Mouse (Mus musculus) lung, postnatal 0 days (tissue): ENCODE results near the gene Ccnk. TPM values are rescaled to one million over a fixed set of nuclear protein-coding genes. Genes with fewer than 3 reads are reported as not detected.

ENCODE experiments used
- ATAC-seq: fragments of 200-750 bp; cut with Nextera tagmentation; 2 replicates; pipeline ENCODE4 v1.8.0; 2017; ENCODE audit warnings: moderate library complexity
- DNase-seq: peaks from one replicate; pipeline ENCODE4 v3.0.0-alpha.2; 2016; ENCODE audit warnings: low spot score
- H3K27ac ChIP-seq: fragments of 300-500 bp; sonication (generic); 2 replicates; pipeline ENCODE4 v1.5.1; 2014; ENCODE audit warnings: antibody characterized with exemption, mild to moderate bottlenecking, low read length, mixed read lengths
- H3K27me3 ChIP-seq: fragments of 300-500 bp; sonication (generic); replicated peaks from 2 replicates; pipeline ENCODE4 v1.6.1; 2014; ENCODE audit warnings: low read length, mixed read lengths; ENCODE audit not compliant: insufficient read depth
- H3K36me3 ChIP-seq: fragments of 300-500 bp; sonication (generic); 2 replicates; pipeline ENCODE4 v1.6.1; 2014; ENCODE audit warnings: low read length, mixed read lengths; ENCODE audit not compliant: insufficient read depth
- H3K4me1 ChIP-seq: fragments of 300-500 bp; sonication (generic); 2 replicates; pipeline ENCODE4 v1.6.1; 2014; ENCODE audit warnings: antibody characterized with exemption, low read depth, low read length, mixed read lengths; ENCODE audit not compliant: insufficient read depth
- H3K4me2 ChIP-seq: fragments of 300-500 bp; sonication (generic); replicated peaks from 2 replicates; pipeline ENCODE4 v1.6.1; 2014; ENCODE audit warnings: low read depth, mild to moderate bottlenecking, low read length, moderate library complexity, mixed read lengths
- H3K4me3 ChIP-seq: fragments of 300-500 bp; sonication (generic); 2 replicates; pipeline ENCODE4 v1.5.1; 2014; ENCODE audit warnings: low read depth, low read length
- H3K9ac ChIP-seq: fragments of 300-500 bp; sonication (generic); replicated peaks from 2 replicates; pipeline ENCODE4 v1.6.1; 2014; ENCODE audit warnings: low read depth, mild to moderate bottlenecking
- H3K9me3 ChIP-seq: fragments of 300-500 bp; sonication (generic); 2 replicates; pipeline ENCODE4 v1.6.1; 2016; ENCODE audit warnings: low read length, mixed read lengths
- CTCF ChIP-seq: IDR thresholded peaks from 2 replicates; pipeline ENCODE4 v1.5.1; 2016; ENCODE audit warnings: antibody characterized with exemption, mild to moderate bottlenecking
- EP300 ChIP-seq: IDR thresholded peaks from 2 replicates; pipeline ENCODE4 v1.6.1; 2016; ENCODE audit warnings: antibody characterized with exemption, mild to moderate bottlenecking, control low read depth
- WGBS: fragments of 180-500 bp; shearing (Covaris S2); extraction: QIAGEN DNeasy Blood & Tissue Kit; methylation state at CpG from one replicate; pipeline ENCODE4 v1.1.7; 2014; 5-methylcytosine and 5-hydroxymethylcytosine counted together
- polyA plus RNA-seq: library from polyadenylated mRNA; unstranded; fragments of >200 nt; fragmentation: Nextera tagmentation; extraction: Ambion mirVana; gene quantifications from 2 replicates; pipeline ENCODE4 v1.2.1, GENCODE M21; 2015

The Ccnk gene
- polyA plus RNA-seq, 1 experiment from 2014 or later = 2.0 TPM

- Histone ChIP-seq H3K9ac (peak within 1 kb of the TSS; percentile 95), H3K9me3 (no peaks in the 10 kb centered on the region), H3K4me2 (peak within 1 kb of the TSS; percentile 85), H3K36me3 (0 out of 2 replicates have a peak, but pooled peaks cover 5% of the 10 kb centered on the region), H3K4me3 (peak within 1 kb of the TSS; percentile 92), H3K27ac (peak within 1 kb of the TSS; percentile 97), H3K4me1 (peaks cover 17% of the 10 kb centered on the region; the same call in 1 of the 2 replicates), H3K27me3 (no peaks in the 10 kb centered on the region)
- no peak for ATAC-seq
- no CpG with 5 or more reads among the region's 9 CpGs for WGBS
- no peak for DNase-seq
- TF ChIP-seq CTCF (no peak), EP300 (no peak)
Observed at GRCm38 (mm10) chr12:108179246-108179320, 296 bp upstream of the Ccnk start, which contains the start of gene Setd3. Gene Setd3 (minus strand): TSS chr12:108179314.

- no peak overlapping the region for H3K9ac ChIP-seq
- peaks cover 12% of the 10 kb centered on the region; the same call in 1 of the 2 replicates for H3K4me1 ChIP-seq
- H3K4me3 ChIP-seq = no peak overlapping the region
- DNase-seq = no peak
- TF ChIP-seq EP300 (no peak), CTCF (no peak)
- no peaks in the 10 kb centered on the region for H3K27me3 ChIP-seq
- H3K4me2 ChIP-seq = no peak overlapping the region
- WGBS = 96% methylated on average over 6 of the region's 6 CpGs
- H3K36me3 ChIP-seq = peaks cover 10% of the 10 kb centered on the region; the same call in 1 of the 2 replicates
- ATAC-seq = no peak
- H3K9me3 ChIP-seq = no peaks in the 10 kb centered on the region
- no peak overlapping the region for H3K27ac ChIP-seq
Observed at GRCm38 (mm10) chr12:108181716-108182115, 2.3 kb downstream of the Ccnk start.

GRCm38 (mm10) chr12:108187541-108188091, 8.2 kb downstream of the Ccnk start:
- Histone ChIP-seq H3K4me3 (no peak overlapping the region), H3K4me1 (no peaks in the 10 kb centered on the region), H3K9ac (no peak overlapping the region), H3K9me3 (no peaks in the 10 kb centered on the region), H3K36me3 (peaks cover 43% of the 10 kb centered on the region), H3K27me3 (no peaks in the 10 kb centered on the region), H3K4me2 (no peak overlapping the region), H3K27ac (no peak overlapping the region)
- TF ChIP-seq EP300 = no peak
- no peak; the same call in 1 of the 2 replicates for TF ChIP-seq CTCF
- ATAC-seq = no peak
- no peak for DNase-seq
- 91% methylated on average over 6 of the region's 6 CpGs for WGBS

GRCm38 (mm10) chr12:108193878-108194277, 14.5 kb downstream of the Ccnk start:
- ATAC-seq (no peak), DNase-seq (no peak)
- H3K27me3 ChIP-seq = no peaks in the 10 kb centered on the region
- WGBS = 88% methylated on average over 5 of the region's 5 CpGs
- H3K36me3 ChIP-seq = peaks cover 53% of the 10 kb centered on the region
- H3K4me2 ChIP-seq = no peak overlapping the region
- H3K9ac ChIP-seq = no peak overlapping the region
- H3K4me1 ChIP-seq = no peaks in the 10 kb centered on the region
- no peaks in the 10 kb centered on the region for H3K9me3 ChIP-seq
- H3K4me3 ChIP-seq = no peak overlapping the region
- H3K27ac ChIP-seq = no peak overlapping the region
- TF ChIP-seq EP300 = no peak
- no peak for TF ChIP-seq CTCF

GRCm38 (mm10) chr12:108195761-108196160, 16.4 kb downstream of the Ccnk start:
- TF ChIP-seq EP300 = no peak
- no peak for TF ChIP-seq CTCF
- H3K36me3 ChIP-seq = peaks cover 58% of the 10 kb centered on the region
- DNase-seq = no peak
- no peaks in the 10 kb centered on the region for H3K9me3 ChIP-seq
- H3K27ac ChIP-seq = no peak overlapping the region
- WGBS = 95% methylated on average over 11 of the region's 11 CpGs
- no peaks in the 10 kb centered on the region for H3K27me3 ChIP-seq
- no peaks in the 10 kb centered on the region for H3K4me1 ChIP-seq
- no peak overlapping the region for H3K4me2 ChIP-seq
- no peak overlapping the region for H3K4me3 ChIP-seq
- H3K9ac ChIP-seq = no peak overlapping the region
- ATAC-seq = no peak

- Histone ChIP-seq H3K4me3 (no peak overlapping the region), H3K27ac (no peak overlapping the region), H3K4me2 (no peak overlapping the region), H3K27me3 (no peaks in the 10 kb centered on the region), H3K9me3 (no peaks in the 10 kb centered on the region), H3K9ac (no peak overlapping the region), H3K4me1 (no peaks in the 10 kb centered on the region), H3K36me3 (peaks cover 54% of the 10 kb centered on the region)
- ATAC-seq (no peak), DNase-seq (no peak)
- TF ChIP-seq CTCF (no peak), EP300 (no peak)
- 80% methylated on average over 4 of the region's 4 CpGs for WGBS
Observed at GRCm38 (mm10) chr12:108198447-108198846, 19.1 kb downstream of the Ccnk start.

GRCm38 (mm10) chr12:108200094-108200493, 20.7 kb downstream of the Ccnk start:
- no peak overlapping the region for H3K27ac ChIP-seq
- H3K27me3 ChIP-seq = no peaks in the 10 kb centered on the region
- H3K9me3 ChIP-seq = no peaks in the 10 kb centered on the region
- TF ChIP-seq EP300 = no peak
- TF ChIP-seq CTCF = no peak
- no peak overlapping the region for H3K4me2 ChIP-seq
- WGBS = 90% methylated on average over 1 of the region's 1 CpGs
- no peak for DNase-seq
- H3K4me3 ChIP-seq = no peak overlapping the region
- no peaks in the 10 kb centered on the region for H3K4me1 ChIP-seq
- H3K9ac ChIP-seq = no peak overlapping the region
- no peak for ATAC-seq
- H3K36me3 ChIP-seq = peaks cover 51% of the 10 kb centered on the region
